Mouse (Mus musculus): ENCODE results near the gene Clstn1.

The Clstn1 gene

GRCm38 (mm10) chr4:149661967-149662589 is 75.8 kb downstream of the Clstn1 start:
- in situ Hi-C loops (cut with MboI; ENCODE audit: unreplicated experiment in 2 of 2), result no loop called here

DNA sequence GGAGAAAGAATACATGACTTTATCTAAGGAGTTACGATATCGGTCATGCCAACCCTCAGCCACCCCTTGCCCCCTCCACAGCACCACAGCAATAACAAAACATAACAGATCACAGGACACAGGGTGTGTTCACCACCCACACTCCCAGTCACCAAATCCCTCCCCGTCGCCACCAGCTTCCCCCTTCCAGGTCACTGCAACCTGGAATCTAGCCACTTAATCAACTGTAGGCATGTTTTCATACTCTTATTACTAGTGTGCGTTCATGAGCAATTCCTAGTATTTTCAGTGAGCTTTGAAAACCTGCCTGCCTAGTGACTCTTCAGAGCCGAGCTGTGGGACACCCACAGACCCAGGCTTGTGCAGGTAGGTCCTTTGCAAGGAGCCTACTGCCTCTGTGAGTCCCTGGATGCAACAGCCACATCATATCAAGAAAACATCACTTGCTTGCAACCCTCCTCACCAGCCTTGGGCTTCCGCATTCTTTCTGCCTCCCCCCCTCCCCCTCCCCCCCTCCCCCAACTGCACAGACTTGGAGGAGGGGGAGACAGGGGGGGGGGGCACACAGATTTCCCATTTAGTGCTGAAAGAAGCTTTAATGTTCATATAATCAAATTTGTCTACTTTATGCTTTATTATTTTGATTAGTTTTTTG is 77.7 kb downstream of the Clstn1 start:
- in situ Hi-C loops (cut with MboI; ENCODE audit: unreplicated experiment in 2 of 2), result no loop called here

DNA sequence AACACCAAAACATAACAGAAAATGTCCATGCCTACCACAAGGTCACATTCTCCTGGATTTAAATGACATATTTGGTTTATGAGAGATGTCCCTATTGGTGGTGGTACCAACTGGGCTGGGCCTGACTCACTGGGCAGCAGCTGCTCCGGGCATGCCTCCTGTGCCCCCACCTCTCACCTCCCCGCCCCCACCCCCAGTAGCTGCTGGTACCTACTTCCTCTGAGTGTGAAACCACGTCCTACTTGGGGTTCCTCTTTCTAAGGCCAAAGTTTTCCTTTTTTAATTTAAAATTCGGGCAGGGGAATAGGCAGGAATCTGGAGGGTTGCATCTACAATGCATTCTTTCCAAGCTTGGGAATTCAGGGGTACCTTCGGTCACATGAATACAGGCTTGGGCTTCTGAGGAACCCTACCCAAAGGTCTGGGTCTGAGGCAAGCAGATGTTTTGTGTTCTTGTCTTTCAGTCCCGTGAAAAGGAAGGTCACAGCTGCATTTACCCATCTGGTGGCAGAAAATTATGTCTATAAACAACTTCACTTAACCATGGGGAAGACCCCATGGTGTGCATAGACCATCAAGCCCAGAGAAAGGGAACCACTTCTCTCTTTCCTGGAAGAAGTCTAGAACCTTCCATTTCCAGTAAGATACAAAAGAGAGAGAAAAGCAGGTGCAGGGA is 78.9 kb downstream of the Clstn1 start:
- in situ Hi-C loops (cut with MboI; ENCODE audit: unreplicated experiment in 2 of 2), result no loop called here

GRCm38 (mm10) chr4:149665692-149666090 is 79.4 kb downstream of the Clstn1 start:
- in situ Hi-C loops (cut with MboI; ENCODE audit: unreplicated experiment in 2 of 2), result no loop called here

DNA sequence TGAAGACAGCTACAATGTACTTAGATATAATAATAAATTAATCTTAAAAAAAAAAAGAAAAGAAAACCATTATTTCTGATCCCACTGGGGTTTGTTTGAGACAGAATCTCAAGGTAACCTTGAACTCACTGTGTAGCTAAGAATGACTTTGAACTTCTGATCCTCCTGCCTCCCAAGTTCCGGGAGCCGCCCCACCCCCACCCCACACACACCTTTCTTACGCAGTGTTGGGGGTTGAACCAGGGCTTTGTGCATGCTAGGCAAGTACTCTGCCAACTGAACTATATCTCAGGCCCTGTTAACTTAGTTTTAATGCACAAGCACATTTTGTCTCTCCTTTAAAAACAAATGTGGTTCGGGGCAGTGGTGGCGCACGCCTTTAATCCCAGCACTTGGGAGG is 84.9 kb downstream of the Clstn1 start:
- in situ Hi-C loops (cut with MboI; ENCODE audit: unreplicated experiment in 2 of 2), result no loop called here

DNA sequence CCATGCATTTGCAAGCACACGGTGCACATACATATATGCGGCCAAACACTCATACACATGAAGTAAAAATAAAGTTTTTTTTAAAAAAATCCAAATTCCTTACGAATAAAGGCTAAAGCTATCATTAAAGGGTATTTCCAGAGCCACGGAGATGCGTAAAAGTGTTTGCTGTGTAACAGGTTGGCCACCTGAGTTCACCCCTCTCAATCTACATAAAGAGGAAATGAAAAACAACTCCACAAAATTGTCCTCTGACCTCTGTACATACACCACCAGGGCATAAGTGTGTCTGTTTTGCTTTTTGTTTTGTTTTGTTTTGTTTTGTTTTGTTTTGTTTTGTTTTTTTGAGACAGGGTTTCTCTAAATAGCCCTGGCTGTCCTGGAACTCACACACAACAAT is 86.5 kb downstream of the Clstn1 start:
- in situ Hi-C loops (cut with MboI; ENCODE audit: unreplicated experiment in 2 of 2), result no loop called here

GRCm38 (mm10) chr4:149674814-149675377 is 88.6 kb downstream of the Clstn1 start:
- in situ Hi-C loops (cut with MboI; ENCODE audit: unreplicated experiment in 2 of 2), result no loop called here

GRCm38 (mm10) chr4:149675378-149676261 is 89.4 kb downstream of the Clstn1 start:
- in situ Hi-C loops (cut with MboI; ENCODE audit: unreplicated experiment in 2 of 2), result no loop called here

DNA sequence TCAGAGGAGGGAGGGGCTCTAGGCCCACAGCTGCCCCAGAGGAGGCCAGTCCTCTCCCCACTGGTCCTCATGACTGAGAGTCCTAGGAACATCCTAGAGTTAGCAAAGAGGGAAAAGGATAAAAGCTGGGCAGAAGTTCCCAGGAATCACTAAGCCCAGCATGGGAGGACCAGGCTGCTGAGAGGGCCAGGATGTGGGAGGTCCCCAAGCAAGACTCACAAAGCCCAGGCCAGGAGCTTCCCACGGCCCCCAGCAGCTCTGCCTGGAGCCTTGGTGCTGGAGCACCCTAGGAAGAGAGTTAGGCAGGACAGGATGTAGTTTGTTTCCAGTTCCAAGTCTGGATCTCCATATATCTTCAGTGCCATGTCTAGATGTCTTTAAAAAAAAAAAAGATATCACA is 91.7 kb downstream of the Clstn1 start:
- in situ Hi-C loops (cut with MboI; ENCODE audit: unreplicated experiment in 2 of 2), result no loop called here

DNA sequence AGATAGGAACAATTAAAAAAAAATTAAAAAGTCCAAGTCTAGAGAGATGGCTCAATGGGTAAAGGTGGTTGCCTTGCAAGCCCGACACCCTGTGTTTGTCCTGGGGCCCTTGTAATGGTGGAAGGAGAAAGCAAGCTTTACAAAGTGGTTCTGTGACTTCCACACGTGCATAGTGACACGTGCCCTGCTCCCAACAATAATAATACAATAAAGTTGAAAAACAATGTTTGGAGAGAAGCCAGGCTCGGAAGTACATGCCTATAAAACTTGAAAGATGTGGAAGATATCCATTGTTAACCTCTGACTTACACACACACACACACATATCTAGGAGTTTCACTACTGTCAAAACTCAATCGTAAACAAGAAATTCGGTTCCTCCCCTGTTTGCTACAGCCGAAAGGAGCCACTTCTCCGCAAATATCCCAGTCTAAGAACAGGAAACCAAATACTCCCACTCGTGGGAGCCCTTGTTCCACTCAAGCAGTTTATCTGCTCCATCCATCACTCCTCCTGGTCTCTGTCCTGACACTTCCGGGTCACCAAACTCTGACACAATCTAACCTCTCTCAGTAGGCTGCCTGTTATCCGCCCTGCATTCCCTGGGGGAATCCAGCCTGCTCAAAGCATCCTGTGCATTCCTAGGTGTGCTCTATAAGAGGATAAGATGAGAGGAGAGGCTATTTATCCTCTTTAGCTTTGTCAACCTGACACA is 92.9 kb downstream of the Clstn1 start:
- in situ Hi-C loops (cut with MboI; ENCODE audit: unreplicated experiment in 2 of 2), result no loop called here

- in situ Hi-C loops (cut with MboI; ENCODE audit: unreplicated experiment in 2 of 2), result no loop called here
Observed at GRCm38 (mm10) chr4:149683875-149684274, 97.6 kb downstream of the Clstn1 start.

DNA sequence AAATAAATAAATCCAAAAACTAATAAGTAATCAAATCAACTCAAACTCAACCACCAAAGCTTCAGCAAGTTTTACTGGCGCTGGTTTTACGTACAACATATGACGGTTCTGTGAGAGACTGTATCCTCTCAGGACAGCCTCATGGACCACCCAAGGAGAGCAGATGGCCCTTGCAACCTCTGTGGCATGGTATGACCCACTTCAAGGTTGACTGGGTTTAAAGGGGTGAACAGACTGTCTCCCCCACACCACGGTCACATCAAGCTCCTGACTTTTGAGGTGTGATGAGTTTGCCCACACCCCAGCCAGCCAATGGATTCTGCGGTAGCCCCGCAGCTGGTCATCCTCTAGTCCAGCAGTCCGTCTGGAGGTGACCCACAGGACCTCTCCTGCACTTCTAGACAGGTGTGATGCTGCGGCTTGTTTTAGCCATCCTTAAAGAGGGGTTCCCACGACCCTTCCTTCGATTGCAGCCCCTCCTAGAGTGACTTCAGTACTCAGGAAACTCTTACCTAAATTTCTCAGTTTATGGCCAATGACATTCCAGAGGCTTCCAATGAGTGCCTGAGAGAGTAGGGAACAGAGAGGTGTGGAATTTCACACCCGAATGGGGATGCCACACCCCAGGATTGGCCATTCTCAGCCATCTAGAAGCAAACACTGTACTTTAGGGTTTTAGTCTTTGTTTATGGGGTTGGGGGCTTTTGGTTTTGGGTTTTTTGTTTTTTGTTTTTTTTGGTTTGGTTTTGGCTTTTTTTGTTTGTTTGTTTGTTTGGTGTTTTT is 98.8 kb downstream of the Clstn1 start:
- in situ Hi-C loops (cut with MboI; ENCODE audit: unreplicated experiment in 2 of 2), result no loop called here

GRCm38 (mm10) chr4:149688861-149689260 is 102.6 kb downstream of the Clstn1 start:
- in situ Hi-C loops (cut with MboI; ENCODE audit: unreplicated experiment in 2 of 2), result no loop called here

DNA sequence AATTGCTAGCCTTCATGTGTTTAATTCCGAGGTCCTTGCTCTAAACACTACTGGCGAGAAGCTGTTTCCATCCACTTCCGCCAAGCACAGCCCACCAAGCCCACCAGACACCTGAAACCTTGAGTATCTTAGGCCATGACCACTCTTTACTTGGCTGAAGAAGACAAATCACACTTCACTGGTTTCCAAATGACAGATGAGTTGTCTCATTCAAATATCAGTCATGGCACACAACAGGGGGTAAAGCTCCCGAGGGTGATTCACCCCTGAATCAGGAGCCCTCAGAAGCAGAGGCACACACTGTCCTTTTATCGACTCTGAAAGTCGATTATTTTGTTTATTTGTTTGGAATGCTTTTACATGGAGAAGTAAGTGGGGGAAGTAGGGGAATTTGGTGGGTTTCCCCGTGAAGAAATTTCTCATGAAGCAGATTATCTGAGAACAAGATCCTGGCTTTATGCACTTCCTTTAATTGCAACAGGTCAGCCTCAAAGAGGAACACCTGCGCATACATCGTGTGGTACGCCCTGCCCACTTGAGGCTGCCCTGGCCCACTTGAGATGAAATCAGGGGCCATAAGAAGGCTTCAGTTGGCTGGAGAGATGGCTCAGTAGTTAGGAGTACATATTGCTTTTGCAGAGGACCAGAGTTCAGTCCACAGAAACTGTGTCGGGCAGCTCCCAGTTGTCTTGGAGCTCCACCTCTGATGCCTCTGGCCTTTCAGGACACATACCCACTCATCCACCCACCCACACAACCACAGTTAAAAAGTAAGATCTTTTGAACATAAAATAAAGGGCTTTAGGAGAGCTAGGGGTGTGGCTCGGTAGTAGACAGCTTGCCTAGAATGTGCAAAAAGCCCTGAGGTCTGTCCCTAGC is 103.8 kb downstream of the Clstn1 start:
- in situ Hi-C loops (cut with MboI; ENCODE audit: unreplicated experiment in 2 of 2), result no loop called here

GRCm38 (mm10) chr4:149690828-149691280 is 104.6 kb downstream of the Clstn1 start:
- in situ Hi-C loops (cut with MboI; ENCODE audit: unreplicated experiment in 2 of 2), result no loop called here

DNA sequence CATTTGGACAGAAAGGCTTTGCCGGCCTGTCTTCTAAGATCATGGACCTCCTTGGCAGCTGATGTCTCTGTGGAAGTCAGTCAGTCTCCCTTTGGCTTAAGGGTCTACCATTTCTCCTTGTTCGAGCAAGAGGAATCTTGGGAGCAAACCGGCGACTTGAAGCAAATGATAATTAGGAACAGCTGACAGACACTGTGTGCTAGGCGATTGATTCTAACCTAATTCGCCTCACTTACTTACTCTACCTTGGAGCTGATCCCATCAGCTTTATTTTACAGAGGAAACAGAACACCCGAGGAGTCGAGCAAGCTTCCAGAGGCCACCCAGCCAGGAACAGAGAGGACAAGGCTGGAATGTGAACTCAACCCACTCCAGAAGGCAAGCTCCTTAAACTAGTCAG is 105.1 kb downstream of the Clstn1 start:
- in situ Hi-C loops (cut with MboI; ENCODE audit: unreplicated experiment in 2 of 2), result no loop called here

DNA sequence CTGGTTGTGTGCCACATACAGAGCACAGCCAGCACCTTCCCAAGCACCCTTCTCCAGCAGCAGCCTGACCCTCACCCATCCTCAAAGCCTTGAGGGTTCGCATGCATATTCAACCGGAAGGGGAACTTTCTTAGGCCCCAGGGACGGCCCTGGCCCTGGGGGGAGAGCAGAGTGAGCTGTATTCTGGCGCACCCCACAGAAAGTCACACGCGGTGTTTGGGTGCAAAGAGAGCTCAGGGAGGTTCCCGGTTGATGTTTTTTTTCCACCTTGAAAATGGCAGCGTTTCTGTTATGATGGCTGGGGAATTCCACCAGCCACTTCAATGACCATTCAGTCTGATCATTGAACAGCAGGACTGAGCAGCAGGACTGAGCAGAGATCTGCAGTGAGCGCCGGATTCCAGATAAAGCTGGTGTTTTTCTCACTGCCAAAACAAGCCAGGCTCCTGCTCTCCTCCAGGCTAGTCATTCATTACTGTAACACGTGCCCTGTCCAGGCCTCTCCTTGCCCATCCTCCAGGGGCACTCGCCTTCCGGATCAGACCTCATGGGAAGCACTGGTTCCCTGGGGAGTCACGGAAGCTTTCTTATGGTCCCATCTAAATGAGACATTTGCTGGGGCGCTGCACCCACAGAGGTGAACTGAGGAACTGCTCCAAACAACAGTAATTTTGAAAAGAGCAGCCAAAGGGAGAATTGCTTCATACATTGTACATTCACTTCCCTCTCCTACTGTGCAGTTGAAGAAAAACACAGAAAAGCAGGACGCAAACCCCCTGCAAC is 110.1 kb downstream of the Clstn1 start:
- in situ Hi-C loops (cut with MboI; ENCODE audit: unreplicated experiment in 2 of 2), result no loop called here
